Mouse (Mus musculus) left cerebral cortex, postnatal 36 days (tissue): ENCODE measurements around the gene Zfp213. TPM values are rescaled to one million over a fixed set of nuclear protein-coding genes. Genes with fewer than 3 reads are reported as not detected.
"Not testable (repeated sequence)": the region's sequence is repeated elsewhere in the genome, so short reads cannot be mapped to it uniquely, and the experiment has no call there.

Source experiments
- DNase-seq, 2 experiments: peaks; one replicate each; pipeline ENCODE4 v3.0.0; 2021 to 2022; ENCODE audit warnings: low spot score in 2 of 2, mixed read lengths in 1 of 2
- intact Hi-C: fragments of 180-260 bp; cut with DNase I; formaldehyde crosslinking; loops from one replicate; pipeline ENCODE4 v1.15.1; 2025
- total RNA-seq, 2 experiments: library from RNA; stranded (reverse); gene quantifications; 2 replicates each; pipeline ENCODE4 v1.2.3; 2021

Zfp213 gene
- total RNA-seq, 2 experiments from 2014 or later, result 6.0 to 6.8 TPM

GRCm38 (mm10) chr17:23531408-23531807 lies 32.6 kb downstream of the Zfp213 start:
- DNase-seq, intact Hi-C loops: not testable (repeated sequence)

- DNase-seq, intact Hi-C loops: not testable (repeated sequence)
Measured at GRCm38 (mm10) chr17:23522941-23523732, 40.9 kb downstream of the Zfp213 start.

GRCm38 (mm10) chr17:23518701-23519423 lies 45.2 kb downstream of the Zfp213 start:
- intact Hi-C loops, result no loop called here
- no peak for DNase-seq

Other genes with a start within 250 kb of the Zfp213 start
- gene Vmn2r115, start 220.5 kb downstream of the Zfp213 start, total RNA-seq, result not detected
- not detected for gene Vmn2r116, start 179.6 kb downstream of the Zfp213 start, total RNA-seq
- not detected for gene Vmn2r117, start 84.5 kb downstream of the Zfp213 start, total RNA-seq
- 10 to 100 TPM; 26.0 to 26.4 TPM for gene Zfp13, start 35.2 kb upstream of the Zfp213 start, total RNA-seq
- gene Zscan10, start 36.6 kb upstream of the Zfp213 start, total RNA-seq, result not detected
- gene Mmp25, start 81.0 kb upstream of the Zfp213 start, total RNA-seq, result under 1 TPM; 0.12 to 0.16 TPM
- gene Bicdl2, start 96.3 kb upstream of the Zfp213 start, total RNA-seq, result not detected
- gene Hcfc1r1, start 109.4 kb upstream of the Zfp213 start, total RNA-seq, result 100 to 1,000 TPM; 126 to 137 TPM
- 1 to 10 TPM; 5.3 to 7.0 TPM for gene Thoc6, start 109.6 kb upstream of the Zfp213 start, total RNA-seq
- gene Tnfrsf12a, start 113.2 kb upstream of the Zfp213 start, total RNA-seq, result 1 to 10 TPM; 8.8 to 9.9 TPM
- gene Cldn6, start 115.0 kb upstream of the Zfp213 start, total RNA-seq, result not detected
- under 1 TPM in 1 of 2 experiments, not detected in 1; 0.30 TPM for gene Cldn9, start 119.8 kb upstream of the Zfp213 start, total RNA-seq
- gene 1520401A03Rik, start 158.5 kb upstream of the Zfp213 start, total RNA-seq, result under 1 TPM in 1 of 2 experiments, not detected in 1; 0.10 TPM
- 1 to 10 TPM; 4.1 to 4.7 TPM for gene Pkmyt1, start 162.1 kb upstream of the Zfp213 start, total RNA-seq
- gene Paqr4, start 176.6 kb upstream of the Zfp213 start, total RNA-seq, result 10 to 100 TPM; 58.7 to 62.9 TPM
- under 1 TPM; 0.48 to 0.81 TPM for gene Kremen2, start 181.6 kb upstream of the Zfp213 start, total RNA-seq
- gene Flywch1, start 207.4 kb upstream of the Zfp213 start, total RNA-seq, result 100 to 1,000 TPM; 354 to 411 TPM
- gene Flywch2, start 221.8 kb upstream of the Zfp213 start, total RNA-seq, result 10 to 100 TPM; 11.4 to 16.2 TPM
- gene Srrm2, start 226.3 kb upstream of the Zfp213 start, total RNA-seq, result 100 to 1,000 TPM; 420 to 743 TPM